Mouse (Mus musculus): ENCODE results near the gene Haus8.
"Not testable (repeated sequence)": the region's sequence is repeated elsewhere in the genome, so short reads cannot be mapped to it uniquely, and the experiment has no call there.

GRCm38 (mm10) chr8:71281731-71282130 lies 9.0 kb upstream of the Haus8 start:
- not testable (repeated sequence) for TF ChIP-seq POLR2A (IDR thresholded peaks at IDR 0.05; ENCODE audit: borderline replicate concordance, insufficient read depth, low read length); CTCF (IDR thresholded peaks at IDR 0.05; ENCODE audit: borderline replicate concordance, insufficient read depth, low read depth, low read length)
